Mouse (Mus musculus): ENCODE results near the gene Prkn.

- TF ChIP-seq CTCF (IDR thresholded peaks at IDR 0.05; ENCODE audit: low read depth, low read length) (no peak), POLR2A (IDR thresholded peaks at IDR 0.05; ENCODE audit: extremely low read depth, insufficient read depth, low read length) (no peak)
Measured at GRCm38 (mm10) chr17:11705005-11705404, 864.8 kb downstream of the Prkn start.

Data from liver, adult 2 months (tissue).